In the genomic region with DNA sequence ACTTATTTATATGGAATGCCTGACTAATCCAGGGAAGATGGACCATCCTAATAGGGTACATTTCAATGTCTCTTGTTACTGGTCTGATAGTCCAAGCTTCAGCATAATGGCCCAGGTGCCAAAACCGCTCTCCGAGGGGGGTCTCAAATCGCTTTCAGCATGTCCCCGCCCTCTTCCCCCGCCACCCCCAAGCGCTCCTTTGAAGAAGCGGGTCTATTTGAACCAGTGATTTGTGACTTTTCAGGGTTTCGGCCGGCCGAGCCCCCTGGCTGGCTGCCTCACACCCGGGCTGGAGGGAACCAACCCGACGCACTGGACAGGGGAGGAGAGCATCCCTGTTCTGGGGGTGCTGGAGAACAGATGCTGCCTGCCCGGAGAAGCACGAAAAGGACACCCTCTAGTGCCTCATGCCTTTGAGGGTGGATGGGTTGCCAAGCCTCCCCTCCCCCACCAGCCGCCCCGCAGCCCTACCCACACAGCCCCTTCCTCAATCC, we compare ENCODE assay signal across 8 mouse cellular contexts.
DNase-seq lines count a peak whose midpoint lies in the region; ATAC-seq and TF ChIP-seq lines count a peak whose summit lies in the region.
"Had no signal": no experiment of that assay in that cellular context is flagged by ENCODE, and none has a peak within 500 bp of the region (broad histone marks: within the 10 kb centered on the region; RNA-seq: fewer than 3 reads in every experiment).

No protein-coding gene starts in this region.

- peak overlapping the region; percentile 46 for H3K4me2 ChIP-seq in lung, embryonic 15.5 days
- H3K4me2 ChIP-seq in embryonic facial prominence, embryonic 13.5 days, result peak overlapping the region; percentile 53
- peak overlapping the region; percentile 60 for H3K4me2 ChIP-seq in hindbrain, postnatal 0 days (ENCODE audit: low read depth, low read length)

- no peak overlapping the region for H3K27ac ChIP-seq in lung, embryonic 15.5 days
- no peak overlapping the region for H3K27ac ChIP-seq in embryonic facial prominence, embryonic 13.5 days
- H3K27ac ChIP-seq in hindbrain, postnatal 0 days, result peak overlapping the region; percentile 32; the same call in 1 of the 2 replicates

- WGBS in lung, embryonic 15.5 days, result 2% methylated on average over 17 of the region's 17 CpGs
- WGBS in lung, adult 2 months, result 2% methylated on average over 17 of the region's 17 CpGs
- WGBS in embryonic facial prominence, embryonic 13.5 days, result under 1% methylated on average over 17 of the region's 17 CpGs
- WGBS in hindbrain, postnatal 0 days, result under 1% methylated on average over 15 of the region's 17 CpGs

- no peaks in the 10 kb centered on the region for H3K9me3 ChIP-seq in lung, embryonic 15.5 days
- peaks cover 4% of the 10 kb centered on the region; the same call in 1 of the 2 replicates for H3K9me3 ChIP-seq in embryonic facial prominence, embryonic 13.5 days
- H3K9me3 ChIP-seq in hindbrain, postnatal 0 days (ENCODE audit: low read length), result no peaks in the 10 kb centered on the region

- peaks cover 16% of the 10 kb centered on the region for H3K4me1 ChIP-seq in lung, embryonic 15.5 days
- no peaks in the 10 kb centered on the region for H3K4me1 ChIP-seq in lung, adult 2 months (ENCODE audit: control insufficient read depth, insufficient read depth, low read length)
- H3K4me1 ChIP-seq in embryonic facial prominence, embryonic 13.5 days, result peaks cover 23% of the 10 kb centered on the region
- 0 out of 2 replicates have a peak, but pooled peaks cover 5% of the 10 kb centered on the region for H3K4me1 ChIP-seq in hindbrain, postnatal 0 days (ENCODE audit: insufficient read depth, low read length)

- TF ChIP-seq POLR2A in lung, adult 2 months (IDR thresholded peaks at IDR 0.05; ENCODE audit: borderline replicate concordance, extremely low read depth, low read depth, low read length), result no peak

- H3K36me3 ChIP-seq in lung, embryonic 15.5 days, result no peaks in the 10 kb centered on the region
- H3K36me3 ChIP-seq in embryonic facial prominence, embryonic 13.5 days, result no peaks in the 10 kb centered on the region
- H3K36me3 ChIP-seq in hindbrain, postnatal 0 days (ENCODE audit: insufficient read depth, low read length), result no peaks in the 10 kb centered on the region

- no peak overlapping the region for H3K9ac ChIP-seq in lung, embryonic 15.5 days
- no peak overlapping the region for H3K9ac ChIP-seq in embryonic facial prominence, embryonic 13.5 days
- no peak overlapping the region for H3K9ac ChIP-seq in hindbrain, postnatal 0 days (replicated peaks; ENCODE audit: low read length)

- no peak for DNase-seq in lung, adult 2 months
- peak; percentile 66 for DNase-seq in hindbrain, postnatal 0 days (ENCODE audit: low spot score)
- peak; percentile 37 for DNase-seq in retina, embryonic 14.5 days (ENCODE audit: low spot score)
- no peak for DNase-seq in spleen, postnatal 10 days (ENCODE audit: low spot score in 2 of 2)
- no peak for DNase-seq in layer of hippocampus, adult 9-11 months
- DNase-seq: adrenal gland, postnatal 25 days had no signal

- ATAC-seq in lung, embryonic 15.5 days (ENCODE audit: borderline replicate concordance, extremely low read depth, low FRiP score, low TSS enrichment), result no peak
- ATAC-seq in embryonic facial prominence, embryonic 13.5 days (ENCODE audit: insufficient number of reproducible peaks, insufficient read depth, low FRiP score, low TSS enrichment, low read depth), result no peak
- ATAC-seq in hindbrain, postnatal 0 days, result peak; percentile 79

- peak overlapping the region; percentile 18 for H3K4me3 ChIP-seq in lung, embryonic 15.5 days
- no peak overlapping the region for H3K4me3 ChIP-seq in lung, adult 2 months (replicated peaks; ENCODE audit: extremely low read depth, low read depth, low read length)
- H3K4me3 ChIP-seq in embryonic facial prominence, embryonic 13.5 days, result peak overlapping the region; percentile 23
- H3K4me3 ChIP-seq in hindbrain, postnatal 0 days (ENCODE audit: low read length), result peak overlapping the region; percentile 27

- no peak for TF ChIP-seq CTCF in lung, adult 2 months (IDR thresholded peaks at IDR 0.05; ENCODE audit: insufficient read depth, low read length)
- TF ChIP-seq CTCF in hindbrain, postnatal 0 days (IDR thresholded peaks at IDR 0.05; ENCODE audit: low read depth), result no peak

- peaks cover 76% of the 10 kb centered on the region for H3K27me3 ChIP-seq in lung, embryonic 15.5 days
- H3K27me3 ChIP-seq in embryonic facial prominence, embryonic 13.5 days, result peaks cover 71% of the 10 kb centered on the region
- peaks cover 8% of the 10 kb centered on the region; the same call in 1 of the 2 replicates for H3K27me3 ChIP-seq in hindbrain, postnatal 0 days (ENCODE audit: insufficient read depth, low read length)

Comparison
In these comparisons a context has a peak if more than half of its experiments do, and no peak if none do; other contexts are left out.
1. DNase-seq: peak in hindbrain, postnatal 0 days (single experiment) and retina, embryonic 14.5 days (single experiment); none in lung, adult 2 months (single experiment), spleen, postnatal 10 days (0 of 2) and layer of hippocampus, adult 9-11 months (single experiment).
2. Peak in every context shown above with its lines, with median percentiles within 50 percentile points of each other: H3K4me2 ChIP-seq.